Mouse (Mus musculus) duodenum, adult 2 months (tissue): ENCODE data around the gene Olfr1313. TPM values are rescaled to one million over a fixed set of nuclear protein-coding genes. Genes with fewer than 3 reads are reported as not detected.

Experiments
- polyA plus RNA-seq: library from polyadenylated mRNA; depleted of rRNA; stranded (reverse); fragments of >200 nt; gene quantifications from 2 replicates; pipeline ENCODE4 v1.2.3, GENCODE M21; 2012; ENCODE audit warnings: low replicate concordance; rRNA removed

Olfr1313 gene
- polyA plus RNA-seq: not detected in 2 replicates

GRCm38 (mm10) chr2:112077743-112078142 lies at the start of gene Olfr1313:
Gene Olfr1313, minus strand, starts transcription at chr2:112077843.

GRCm38 (mm10) chr2:112115340-112115739 lies 37.7 kb upstream of the Olfr1313 start, which contains the start of gene Olfr1315-ps1:
Gene Olfr1315-ps1, minus strand, starts transcription at chr2:112115440.

DNA sequence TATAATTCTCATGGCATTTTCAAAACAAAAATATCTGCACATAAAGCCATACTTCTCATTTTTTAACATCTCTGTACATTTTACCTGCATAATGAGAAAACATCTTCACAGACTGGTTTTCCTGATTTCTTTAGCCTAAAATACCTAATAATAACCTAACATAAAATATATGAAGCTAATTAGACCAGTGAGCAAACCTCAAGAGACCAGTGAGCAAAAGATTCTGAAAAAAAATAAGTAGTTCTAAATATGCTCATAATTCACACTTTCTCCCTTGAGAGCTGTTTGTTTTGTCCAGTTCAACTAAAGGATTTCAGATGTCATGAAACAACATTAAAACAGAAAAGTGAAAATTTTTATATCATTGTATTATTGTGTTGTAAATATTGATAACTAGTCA lies 19.0 kb upstream of the Olfr1313 start, which contains the start of gene Olfr1314:
TSS of gene Olfr1314 (minus strand) at position 101 of the 400 bp plus-strand sequence.

GRCm38 (mm10) chr2:112050138-112050537 lies 27.5 kb downstream of the Olfr1313 start, which contains the start of gene Olfr1312:
Gene Olfr1312, minus strand, starts transcription at chr2:112050238.

DNA sequence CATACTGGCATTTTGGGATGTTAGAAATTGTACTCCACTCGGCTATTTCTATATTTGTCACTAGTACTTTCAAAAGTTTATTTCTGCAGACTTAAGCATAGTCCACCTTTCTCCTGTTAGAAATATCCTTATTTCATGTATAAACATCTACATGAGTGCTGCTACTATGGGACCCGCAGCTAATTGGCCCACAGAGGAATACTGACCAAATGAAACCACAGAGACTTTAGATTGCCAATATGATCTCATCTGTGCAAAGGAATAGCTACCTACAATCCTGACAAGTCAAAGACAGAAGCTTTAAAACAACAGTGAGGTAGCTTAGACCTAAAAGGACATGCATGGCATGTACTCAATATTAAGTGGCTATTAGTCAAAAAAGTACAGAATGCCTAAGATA lies 53.3 kb downstream of the Olfr1313 start, which contains the start of gene Olfr1311:
TSS of gene Olfr1311 (minus strand) at position 101 of the 400 bp plus-strand sequence.

Other genes with a start within 250 kb of the Olfr1313 start
- gene Olfr1305, start 200.7 kb downstream of the Olfr1313 start, polyA plus RNA-seq: not detected in 2 replicates
- not detected in 2 replicates for gene Olfr1306, start 161.6 kb downstream of the Olfr1313 start, polyA plus RNA-seq
- not detected in 2 replicates for gene Olfr1307, start 128.4 kb downstream of the Olfr1313 start, polyA plus RNA-seq
- not detected in 2 replicates for gene Olfr1308, start 112.9 kb downstream of the Olfr1313 start, polyA plus RNA-seq
- gene Olfr1309, start 87.6 kb downstream of the Olfr1313 start, polyA plus RNA-seq: not detected in 2 replicates
- gene Olfr1310, start 65.1 kb downstream of the Olfr1313 start, polyA plus RNA-seq: not detected in 2 replicates
- not detected in 2 replicates for gene Olfr1311, start 53.4 kb downstream of the Olfr1313 start, polyA plus RNA-seq
- gene Olfr1312, start 27.6 kb downstream of the Olfr1313 start, polyA plus RNA-seq: not detected in 2 replicates
- not detected in 2 replicates for gene Olfr1314, start 18.9 kb upstream of the Olfr1313 start, polyA plus RNA-seq
- gene Olfr1315-ps1, start 37.6 kb upstream of the Olfr1313 start, polyA plus RNA-seq: not detected in 2 replicates
- not detected in 2 replicates for gene Olfr1316, start 57.1 kb upstream of the Olfr1313 start, polyA plus RNA-seq
- gene Olfr1317, start 62.5 kb upstream of the Olfr1313 start, polyA plus RNA-seq: not detected in 2 replicates
- gene Olfr1318, start 76.4 kb upstream of the Olfr1313 start, polyA plus RNA-seq: not detected in 2 replicates
- gene Lpcat4, start 161.6 kb upstream of the Olfr1313 start, polyA plus RNA-seq: 44.5 TPM in 2 replicates
- not detected in 2 replicates for gene Nutm1, start 181.4 kb upstream of the Olfr1313 start, polyA plus RNA-seq
- gene Nop10, start 184.1 kb upstream of the Olfr1313 start, polyA plus RNA-seq: 27.9 and 28.0 TPM in 2 replicates
- 6.7 and 8.0 TPM in 2 replicates for gene Slc12a6, start 188.0 kb upstream of the Olfr1313 start, polyA plus RNA-seq
- not detected in 2 replicates for gene Gm21985, start 188.5 kb upstream of the Olfr1313 start, polyA plus RNA-seq